Mouse (Mus musculus) spleen, adult 2 months (tissue): ENCODE results near the gene Arhgap44. TPM values are rescaled to one million over a fixed set of nuclear protein-coding genes. Genes with fewer than 3 reads are reported as not detected.

ENCODE experiments used
- DNase-seq, 2 experiments: peaks; one replicate each; pipeline versions ENCODE4 v3.0.0 to v3.0.0-alpha.2; 2012 to 2021; ENCODE audit warnings: low spot score in 2 of 2, low read depth in 1 of 2
- H3K27ac ChIP-seq: fragments of 200-500 bp; 2 replicates; pipeline ENCODE4 v1.5.1; 2012; ENCODE audit warnings: low read length, inconsistent platforms; ENCODE audit not compliant: insufficient read depth
- H3K27me3 ChIP-seq: fragments of 200-500 bp; 2 replicates; pipeline ENCODE4 v1.6.1; 2012; ENCODE audit warnings: mild to moderate bottlenecking, moderate library complexity, low read length, inconsistent platforms; ENCODE audit not compliant: control insufficient read depth, insufficient read depth
- H3K36me3 ChIP-seq: fragments of 200-500 bp; 2 replicates; pipeline ENCODE4 v1.6.1; 2012; ENCODE audit warnings: mild to moderate bottlenecking, low read length, inconsistent platforms; ENCODE audit not compliant: control insufficient read depth, insufficient read depth
- H3K4me1 ChIP-seq: fragments of 200-500 bp; 2 replicates; pipeline ENCODE4 v1.6.1; 2011; ENCODE audit warnings: inconsistent platforms; ENCODE audit not compliant: control insufficient read depth, insufficient read depth, insufficient read length
- H3K4me3 ChIP-seq: fragments of 200-500 bp; 2 replicates; pipeline ENCODE4 v1.5.1; 2011; ENCODE audit warnings: mild to moderate bottlenecking, inconsistent platforms; ENCODE audit not compliant: insufficient read depth, insufficient read length; ENCODE audit errors: extremely low read depth
- CTCF ChIP-seq: fragments of 200-500 bp; IDR thresholded peaks from 2 replicates; pipeline ENCODE4 v1.5.1; 2011; ENCODE audit warnings: mild to moderate bottlenecking, inconsistent platforms; ENCODE audit not compliant: insufficient read depth, insufficient read length, insufficient replicate concordance; ENCODE audit errors: extremely low read depth
- POLR2A ChIP-seq: fragments of 200-500 bp; IDR thresholded peaks from 2 replicates; pipeline ENCODE4 v1.6.1; 2011; ENCODE audit warnings: low read depth, low read length, inconsistent platforms
- WGBS: fragments of 180-500 bp; shearing (Covaris S2); methylation state at CpG from one replicate; pipeline ENCODE4 v1.1.7; 2018; 5-methylcytosine and 5-hydroxymethylcytosine counted together
- polyA plus RNA-seq: library from polyadenylated mRNA; depleted of rRNA; stranded (reverse); fragments of >200 nt; gene quantifications from 2 replicates; pipeline ENCODE4 v1.2.3, GENCODE M21; 2012

Gene Arhgap44
- polyA plus RNA-seq, 1 experiment: 0.35 TPM

- H3K27ac ChIP-seq: no peak overlapping the region
- 5% methylated on average over 3 of the region's 3 CpGs for WGBS
- no peaks in the 10 kb centered on the region for H3K36me3 ChIP-seq
- no peaks in the 10 kb centered on the region for H3K4me1 ChIP-seq
- H3K4me3 ChIP-seq: no peak overlapping the region
- peak in 1 of 2 experiments; percentile 9 for DNase-seq
- no peaks in the 10 kb centered on the region for H3K27me3 ChIP-seq
- TF ChIP-seq CTCF: peak; percentile 35; the same call in 1 of the 2 replicates
- TF ChIP-seq POLR2A: no peak
Observed at GRCm38 (mm10) chr11:65197280-65197679, 34.5 kb upstream of the Arhgap44 start.

DNA sequence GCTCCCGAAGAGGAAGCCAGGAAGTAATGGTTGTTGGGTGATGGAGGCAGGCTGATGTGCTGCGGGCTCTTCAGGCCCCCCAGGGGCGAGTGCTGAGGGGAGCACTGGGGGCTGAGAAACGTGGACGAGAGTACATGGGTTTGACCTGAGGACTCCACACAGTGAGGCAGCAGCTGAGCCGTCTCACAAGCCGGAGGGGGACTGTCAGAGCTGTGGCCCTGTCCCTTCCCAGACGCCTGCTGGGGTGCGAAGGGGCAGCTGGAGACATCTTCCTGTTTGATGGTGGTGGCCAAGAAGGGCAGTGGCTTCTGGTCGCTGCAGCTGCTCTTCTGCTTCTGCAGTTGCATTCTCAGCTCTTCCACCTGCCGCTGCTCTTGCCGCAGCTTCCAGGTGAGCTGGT lies 24.2 kb upstream of the Arhgap44 start:
- no peak for TF ChIP-seq CTCF
- no peak for TF ChIP-seq POLR2A
- Histone ChIP-seq H3K36me3 (no peaks in the 10 kb centered on the region), H3K4me3 (no peak overlapping the region), H3K27ac (no peak overlapping the region), H3K27me3 (no peaks in the 10 kb centered on the region), H3K4me1 (no peaks in the 10 kb centered on the region)
- DNase-seq: no peak
- WGBS: 84% methylated on average over 12 of the region's 12 CpGs

DNA sequence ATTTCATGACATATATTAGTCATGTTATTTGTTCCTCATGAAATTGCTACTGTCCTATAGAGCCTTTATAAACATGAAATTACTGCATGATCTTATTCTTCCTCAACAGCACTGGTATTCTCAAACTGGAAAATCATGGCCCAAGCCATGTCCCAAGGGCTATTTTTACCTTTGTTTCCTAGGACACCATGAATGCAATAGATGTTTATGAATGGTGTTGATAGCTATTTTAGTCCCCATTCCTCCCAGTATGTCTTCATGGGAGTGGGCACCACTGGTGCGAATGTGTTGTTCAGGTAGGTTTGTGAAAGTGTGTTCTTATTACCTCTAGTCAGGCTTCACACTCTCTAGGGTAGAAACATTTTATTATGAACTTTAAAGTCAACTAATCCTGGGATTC lies 22.4 kb upstream of the Arhgap44 start:
- Histone ChIP-seq H3K27me3 (no peaks in the 10 kb centered on the region), H3K4me1 (no peaks in the 10 kb centered on the region), H3K4me3 (no peak overlapping the region), H3K36me3 (no peaks in the 10 kb centered on the region), H3K27ac (no peak overlapping the region)
- TF ChIP-seq CTCF: no peak
- no peak for TF ChIP-seq POLR2A
- no peak for DNase-seq
- WGBS: 83% methylated on average over 1 of the region's 1 CpGs

DNA sequence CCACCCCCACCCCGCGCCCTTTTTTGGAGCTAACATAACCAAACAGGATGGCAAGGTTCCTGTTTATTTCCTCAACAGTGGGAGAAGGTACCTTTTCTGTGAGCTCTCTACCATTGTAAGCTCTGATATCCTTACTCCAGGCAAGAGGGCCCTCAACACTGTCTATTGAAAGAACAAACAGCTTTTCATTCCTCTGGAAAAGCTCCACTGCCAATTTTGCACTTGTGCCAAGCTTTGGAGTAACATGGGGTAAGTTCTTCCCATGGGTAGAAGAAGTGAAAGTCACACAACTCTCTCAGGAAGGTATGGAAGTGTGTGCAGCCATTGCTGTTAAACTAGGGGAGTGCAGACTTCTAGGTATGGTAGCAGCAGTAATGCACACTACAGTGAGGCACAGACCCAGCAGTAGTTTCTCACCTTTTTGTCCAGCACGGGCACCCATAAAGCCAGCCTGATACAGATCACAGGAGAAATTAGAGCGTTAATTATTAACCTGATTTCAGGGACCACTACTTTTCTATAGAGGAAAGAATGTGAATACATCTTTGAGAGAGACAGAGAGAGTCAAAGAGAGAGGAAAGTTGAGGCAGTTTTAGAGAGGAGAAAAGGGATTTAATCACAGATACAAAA lies 7.5 kb upstream of the Arhgap44 start:
- Histone ChIP-seq H3K27ac (no peak overlapping the region), H3K36me3 (no peaks in the 10 kb centered on the region), H3K4me3 (no peak overlapping the region), H3K4me1 (no peaks in the 10 kb centered on the region), H3K27me3 (no peaks in the 10 kb centered on the region)
- DNase-seq: no peak
- WGBS: 83% methylated on average over 4 of the region's 4 CpGs
- TF ChIP-seq POLR2A: no peak
- TF ChIP-seq CTCF: no peak

GRCm38 (mm10) chr11:65161881-65162766 lies 637 bp downstream of the Arhgap44 start:
- Histone ChIP-seq H3K4me3 (peak overlapping the region; percentile 34; the same call in 1 of the 2 replicates), H3K36me3 (no peaks in the 10 kb centered on the region), H3K27ac (no peak overlapping the region), H3K27me3 (peaks cover 3% of the 10 kb centered on the region), H3K4me1 (no peaks in the 10 kb centered on the region)
- 11% methylated on average over 46 of the region's 49 CpGs for WGBS
- DNase-seq: no peak
- TF ChIP-seq POLR2A: no peak
- TF ChIP-seq CTCF: no peak

GRCm38 (mm10) chr11:65160991-65161880 lies 1.5 kb downstream of the Arhgap44 start:
- TF ChIP-seq POLR2A (no peak), CTCF (no peak)
- H3K4me3 ChIP-seq: no peak overlapping the region

More at GRCm38 (mm10) chr11:65160991-65161880, 1.5 kb downstream of the Arhgap44 start:
- no peak overlapping the region for H3K27ac ChIP-seq
- no peaks in the 10 kb centered on the region for H3K36me3 ChIP-seq
- DNase-seq: no peak
- H3K27me3 ChIP-seq: peaks cover 3% of the 10 kb centered on the region
- 71% methylated on average over 7 of the region's 7 CpGs for WGBS
- H3K4me1 ChIP-seq: no peaks in the 10 kb centered on the region
